Comparison of ENCODE assay signal across 16 mouse cellular contexts in the genomic region with DNA sequence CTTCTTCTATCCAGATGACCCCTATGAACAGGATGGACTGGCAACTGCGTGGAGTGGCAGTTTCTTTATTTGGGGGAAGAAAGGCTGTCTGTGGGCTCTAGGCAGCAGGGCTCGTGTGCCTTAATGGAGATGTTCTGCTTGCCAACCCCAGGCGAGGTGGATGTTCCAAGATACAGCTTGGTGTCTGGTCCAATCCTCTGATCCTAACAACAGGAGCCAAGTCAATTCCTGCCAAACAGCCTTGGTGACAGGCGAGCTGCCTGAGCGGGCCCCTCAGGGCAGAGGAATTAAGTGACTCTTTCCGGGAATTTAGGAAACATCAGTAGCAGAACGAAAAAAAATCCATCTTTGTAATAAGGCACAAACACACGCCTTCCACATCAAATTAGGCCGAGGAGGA. TPM values are rescaled to one million over a fixed set of nuclear protein-coding genes. Genes with fewer than 3 reads are reported as not detected.
DNase-seq lines count a peak whose midpoint lies in the region; ATAC-seq lines count a peak whose summit lies in the region.
"Had no signal": no experiment of that assay in that cellular context is flagged by ENCODE, and none has a peak within 500 bp of the region (broad histone marks: within the 10 kb centered on the region; RNA-seq: fewer than 3 reads in every experiment).

No protein-coding gene starts in this region.

- no peaks in the 10 kb centered on the region for H3K9me3 ChIP-seq in forebrain, embryonic 16.5 days (ENCODE audit: control insufficient read depth, low read length)
- H3K9me3 ChIP-seq in forebrain, embryonic 12.5 days, result peaks cover 4% of the 10 kb centered on the region; the same call in 1 of the 2 replicates
- no peaks in the 10 kb centered on the region for H3K9me3 ChIP-seq in midbrain, embryonic 11.5 days (ENCODE audit: control insufficient read depth, low read length)
- no peaks in the 10 kb centered on the region for H3K9me3 ChIP-seq in midbrain, embryonic 10.5 days (replicated peaks)
- H3K9me3 ChIP-seq in hindbrain, embryonic 15.5 days, result no peaks in the 10 kb centered on the region
- no peaks in the 10 kb centered on the region for H3K9me3 ChIP-seq in liver, embryonic 11.5 days (ENCODE audit: control insufficient read depth, low read length)
- H3K9me3 ChIP-seq: liver, embryonic 12.5 days had no signal

- WGBS in forebrain, embryonic 16.5 days, result 30% methylated on average over 9 of the region's 9 CpGs
- 58% methylated on average over 9 of the region's 9 CpGs for WGBS in forebrain, embryonic 12.5 days
- 60% methylated on average over 9 of the region's 9 CpGs for WGBS in midbrain, embryonic 11.5 days
- WGBS in midbrain, embryonic 10.5 days, result 69% methylated on average over 9 of the region's 9 CpGs
- 26% methylated on average over 9 of the region's 9 CpGs for WGBS in hindbrain, embryonic 15.5 days
- 64% methylated on average over 9 of the region's 9 CpGs for WGBS in liver, embryonic 11.5 days

- peak overlapping the region; percentile 41; the same call in 1 of the 2 replicates for H3K27ac ChIP-seq in forebrain, embryonic 16.5 days (ENCODE audit: low read length)
- no peak overlapping the region for H3K27ac ChIP-seq in forebrain, embryonic 12.5 days
- H3K27ac ChIP-seq in midbrain, embryonic 11.5 days (ENCODE audit: low read depth, low read length), result no peak overlapping the region
- H3K27ac ChIP-seq in midbrain, embryonic 10.5 days (replicated peaks), result no peak overlapping the region
- H3K27ac ChIP-seq in hindbrain, embryonic 15.5 days (replicated peaks), result peak overlapping the region; percentile 56; the same call in 1 of the 2 replicates
- no peak overlapping the region for H3K27ac ChIP-seq in liver, embryonic 11.5 days (ENCODE audit: low read depth, low read length)
- H3K27ac ChIP-seq: liver, embryonic 12.5 days; neural tube, embryonic 12.5 days had no signal

- H3K27me3 ChIP-seq in forebrain, embryonic 16.5 days (replicated peaks; ENCODE audit: control insufficient read depth, insufficient read depth, low read length), result no peaks in the 10 kb centered on the region
- H3K27me3 ChIP-seq in forebrain, embryonic 12.5 days, result 0 out of 2 replicates have a peak, but pooled peaks cover 6% of the 10 kb centered on the region
- no peaks in the 10 kb centered on the region for H3K27me3 ChIP-seq in midbrain, embryonic 11.5 days (ENCODE audit: control insufficient read depth, insufficient read depth, low read length)
- no peaks in the 10 kb centered on the region for H3K27me3 ChIP-seq in midbrain, embryonic 10.5 days (ENCODE audit: low read depth, poor library complexity, severe bottlenecking)
- no peaks in the 10 kb centered on the region for H3K27me3 ChIP-seq in hindbrain, embryonic 15.5 days
- H3K27me3 ChIP-seq in liver, embryonic 11.5 days (replicated peaks; ENCODE audit: control insufficient read depth, insufficient read depth, low read length), result peaks cover 3% of the 10 kb centered on the region; the same call in 1 of the 2 replicates
- H3K27me3 ChIP-seq: neural tube, embryonic 12.5 days; Patski had no signal

- no peak overlapping the region for H3K4me2 ChIP-seq in forebrain, embryonic 16.5 days (ENCODE audit: low read length)
- H3K4me2 ChIP-seq in forebrain, embryonic 12.5 days, result no peak overlapping the region
- H3K4me2 ChIP-seq in midbrain, embryonic 11.5 days, result no peak overlapping the region
- no peak overlapping the region for H3K4me2 ChIP-seq in hindbrain, embryonic 15.5 days
- no peak overlapping the region for H3K4me2 ChIP-seq in liver, embryonic 11.5 days
- H3K4me2 ChIP-seq: heart, embryonic 12.5 days; liver, embryonic 12.5 days; neural tube, embryonic 12.5 days had no signal

- peak; percentile 72 for DNase-seq in midbrain, embryonic 11.5 days (ENCODE audit: low spot score, missing footprints)
- DNase-seq in midbrain, embryonic 10.5 days (ENCODE audit: low spot score), result no peak
- no peak for DNase-seq in kidney, adult 9 months
- DNase-seq in liver, embryonic 11.5 days (ENCODE audit: low spot score), result no peak
- DNase-seq in heart, adult 9 months (ENCODE audit: low spot score in 2 of 2), result no peak
- DNase-seq: gastrocnemius, postnatal 14 days; heart, postnatal 36 days; kidney, adult 18-20 months; kidney, postnatal 36 days had no signal

- ATAC-seq in forebrain, embryonic 16.5 days, result peak; percentile 33; the same call in 1 of the 2 replicates
- no peak for ATAC-seq in forebrain, embryonic 12.5 days (ENCODE audit: low FRiP score)
- no peak for ATAC-seq in midbrain, embryonic 11.5 days (ENCODE audit: low FRiP score)
- peak; percentile 39; the same call in 1 of the 2 replicates for ATAC-seq in hindbrain, embryonic 15.5 days (ENCODE audit: low FRiP score, low read depth)
- no peak for ATAC-seq in liver, embryonic 11.5 days (replicated peaks; ENCODE audit: low FRiP score)
- ATAC-seq: liver, embryonic 12.5 days; Patski had no signal

- no peak overlapping the region for H3K4me3 ChIP-seq in forebrain, embryonic 16.5 days (replicated peaks; ENCODE audit: low read length)
- H3K4me3 ChIP-seq in forebrain, embryonic 12.5 days (replicated peaks), result no peak overlapping the region
- no peak overlapping the region for H3K4me3 ChIP-seq in midbrain, embryonic 11.5 days (ENCODE audit: low read depth, low read length)
- H3K4me3 ChIP-seq in midbrain, embryonic 10.5 days, result no peak overlapping the region
- H3K4me3 ChIP-seq in hindbrain, embryonic 15.5 days, result no peak overlapping the region
- H3K4me3 ChIP-seq in liver, embryonic 11.5 days (ENCODE audit: low read depth, low read length), result no peak overlapping the region
- H3K4me3 ChIP-seq: heart, embryonic 12.5 days; liver, embryonic 12.5 days; neural tube, embryonic 12.5 days had no signal

- H3K9ac ChIP-seq in forebrain, embryonic 16.5 days (replicated peaks; ENCODE audit: low read depth, low read length), result no peak overlapping the region
- H3K9ac ChIP-seq in forebrain, embryonic 12.5 days, result no peak overlapping the region
- H3K9ac ChIP-seq in midbrain, embryonic 11.5 days (ENCODE audit: low read length), result no peak overlapping the region
- no peak overlapping the region for H3K9ac ChIP-seq in hindbrain, embryonic 15.5 days
- no peak overlapping the region for H3K9ac ChIP-seq in liver, embryonic 11.5 days (ENCODE audit: low read depth, low read length)
- H3K9ac ChIP-seq: heart, embryonic 12.5 days; liver, embryonic 12.5 days; neural tube, embryonic 12.5 days had no signal

- H3K36me3 ChIP-seq in forebrain, embryonic 16.5 days (ENCODE audit: control insufficient read depth, insufficient read depth), result no peaks in the 10 kb centered on the region
- no peaks in the 10 kb centered on the region for H3K36me3 ChIP-seq in forebrain, embryonic 12.5 days (replicated peaks)
- H3K36me3 ChIP-seq in midbrain, embryonic 11.5 days (ENCODE audit: control insufficient read depth, insufficient read depth, low read length), result no peaks in the 10 kb centered on the region
- no peaks in the 10 kb centered on the region for H3K36me3 ChIP-seq in midbrain, embryonic 10.5 days
- no peaks in the 10 kb centered on the region for H3K36me3 ChIP-seq in hindbrain, embryonic 15.5 days
- H3K36me3 ChIP-seq in liver, embryonic 11.5 days (ENCODE audit: control insufficient read depth, insufficient read depth, low read length), result no peaks in the 10 kb centered on the region
- H3K36me3 ChIP-seq: liver, embryonic 12.5 days; neural tube, embryonic 12.5 days had no signal

- H3K4me1 ChIP-seq in forebrain, embryonic 16.5 days (replicated peaks; ENCODE audit: control insufficient read depth, insufficient read depth, low read length), result peaks cover 12% of the 10 kb centered on the region; the same call in 1 of the 2 replicates
- peaks cover 14% of the 10 kb centered on the region for H3K4me1 ChIP-seq in forebrain, embryonic 12.5 days
- H3K4me1 ChIP-seq in midbrain, embryonic 11.5 days (ENCODE audit: control insufficient read depth, insufficient read depth, low read length), result peaks cover 6% of the 10 kb centered on the region
- peaks cover 26% of the 10 kb centered on the region for H3K4me1 ChIP-seq in midbrain, embryonic 10.5 days
- H3K4me1 ChIP-seq in hindbrain, embryonic 15.5 days (replicated peaks), result peaks cover 30% of the 10 kb centered on the region
- 0 out of 2 replicates have a peak, but pooled peaks cover 5% of the 10 kb centered on the region for H3K4me1 ChIP-seq in liver, embryonic 11.5 days (replicated peaks; ENCODE audit: control insufficient read depth, insufficient read depth, low read length)

RNA-seq across cellular contexts. Expression of a gene that starts 38.6 kb away (rescaled TPM):
- 1.1 and 2.0 TPM in 2 replicates for polyA plus RNA-seq in forebrain, embryonic 16.5 days (2015; fragmentation: Nextera tagmentation; extraction: Ambion mirVana)
- polyA plus RNA-seq in forebrain, embryonic 12.5 days (2016; fragmentation: Nextera tagmentation; extraction: Ambion mirVana), result 1.1 and 1.7 TPM in 2 replicates
- polyA plus RNA-seq in midbrain, embryonic 11.5 days (2014; fragmentation: Nextera tagmentation; extraction: Ambion mirVana), result 0.66 and 1.1 TPM in 2 replicates
- polyA plus RNA-seq in midbrain, embryonic 10.5 days (2016; fragmentation: Nextera tagmentation; extraction: Ambion mirVana), result 1.1 TPM in 2 replicates
- 3.0 and 3.1 TPM in 2 replicates for polyA plus RNA-seq in hindbrain, embryonic 15.5 days (2015; fragmentation: Nextera tagmentation; extraction: Ambion mirVana)
- polyA plus RNA-seq in liver, embryonic 11.5 days (2014; fragmentation: Nextera tagmentation; extraction: Ambion mirVana), result 1.4 and 1.5 TPM in 2 replicates

Comparison
In these comparisons a context has a peak if more than half of its experiments do, and no peak if none do; other contexts are left out.
1. ATAC-seq: peak in forebrain, embryonic 16.5 days (single experiment) and hindbrain, embryonic 15.5 days (single experiment); none in forebrain, embryonic 12.5 days (single experiment), midbrain, embryonic 11.5 days (single experiment) and liver, embryonic 11.5 days (single experiment).
2. H3K27ac ChIP-seq: peak in forebrain, embryonic 16.5 days (single experiment) and hindbrain, embryonic 15.5 days (single experiment); none in forebrain, embryonic 12.5 days (single experiment), midbrain, embryonic 11.5 days (single experiment), midbrain, embryonic 10.5 days (single experiment) and liver, embryonic 11.5 days (single experiment).